Mouse (Mus musculus) hindbrain, postnatal 0 days (tissue): ENCODE results near the gene Fto. TPM values are rescaled to one million over a fixed set of nuclear protein-coding genes. Genes with fewer than 3 reads are reported as not detected.
A peak's percentile ranks its signal among the peaks of the same experiment; 100 is the strongest.

Experiments
- ATAC-seq: fragments of 200-750 bp; cut with Nextera tagmentation; 2 replicates; pipeline ENCODE4 v1.8.0; 2017; ENCODE audit warnings: mild to moderate bottlenecking, moderate TSS enrichment, moderate library complexity
- DNase-seq: peaks from one replicate; pipeline ENCODE4 v3.0.0-alpha.2; 2015; ENCODE audit warnings: low spot score
- H3K27ac ChIP-seq: fragments of 300-500 bp; sonication (generic); 2 replicates; pipeline ENCODE4 v1.5.1; 2014; ENCODE audit warnings: mild to moderate bottlenecking
- H3K27me3 ChIP-seq: fragments of 300-500 bp; sonication (generic); 2 replicates; pipeline ENCODE4 v1.6.1; 2014; ENCODE audit warnings: low read length, mixed read lengths; ENCODE audit not compliant: insufficient read depth
- H3K36me3 ChIP-seq: fragments of 300-500 bp; sonication (generic); 2 replicates; pipeline ENCODE4 v1.6.1; 2014; ENCODE audit warnings: low read length, mixed read lengths; ENCODE audit not compliant: insufficient read depth
- H3K4me1 ChIP-seq: fragments of 300-500 bp; sonication (generic); 2 replicates; pipeline ENCODE4 v1.6.1; 2014; ENCODE audit warnings: antibody characterized with exemption, low read length, mixed read lengths; ENCODE audit not compliant: insufficient read depth
- H3K4me2 ChIP-seq: fragments of 300-500 bp; sonication (generic); 2 replicates; pipeline ENCODE4 v1.6.1; 2014; ENCODE audit warnings: low read depth, mild to moderate bottlenecking, low read length, moderate library complexity, mixed read lengths
- H3K4me3 ChIP-seq: fragments of 300-500 bp; sonication (generic); 2 replicates; pipeline ENCODE4 v1.5.1; 2014; ENCODE audit warnings: low read length
- H3K9ac ChIP-seq: fragments of 300-500 bp; sonication (generic); replicated peaks from 2 replicates; pipeline ENCODE4 v1.6.1; 2014; ENCODE audit warnings: mild to moderate bottlenecking, low read length, moderate library complexity, mixed read lengths
- H3K9me3 ChIP-seq: fragments of 300-500 bp; sonication (generic); 2 replicates; pipeline ENCODE4 v1.6.1; 2016; ENCODE audit warnings: low read length, mixed read lengths
- CTCF ChIP-seq: IDR thresholded peaks from 2 replicates; pipeline ENCODE4 v1.5.1; 2016; ENCODE audit warnings: antibody characterized with exemption, control low read depth, low read depth
- WGBS: fragments of 180-500 bp; shearing (Covaris S2); extraction: QIAGEN DNeasy Blood & Tissue Kit; methylation state at CpG from one replicate; pipeline ENCODE4 v1.1.7; 2014; 5-methylcytosine and 5-hydroxymethylcytosine counted together
- polyA plus RNA-seq: library from polyadenylated mRNA; unstranded; fragments of >200 nt; fragmentation: Nextera tagmentation; extraction: Ambion mirVana; gene quantifications from 2 replicates; pipeline ENCODE4 v1.2.1, GENCODE M21; 2015
- total RNA-seq: library from RNA; depleted of rRNA; stranded (reverse); fragments of >200 nt; gene quantifications from 2 replicates; pipeline ENCODE4 v1.2.3, GENCODE M21; 2014

Fto gene
- total and polyA plus RNA-seq, 2 experiments from 2014 or later: 80.7 to 122 TPM

- H3K36me3 ChIP-seq: peaks cover 21% of the 10 kb centered on the region; the same call in 1 of the 2 replicates
- no peak overlapping the region for H3K4me3 ChIP-seq
- H3K9ac ChIP-seq: no peak overlapping the region
- TF ChIP-seq CTCF: no peak
- no peaks in the 10 kb centered on the region for H3K4me1 ChIP-seq
- DNase-seq (no peak), ATAC-seq (no peak)
- no peak overlapping the region for H3K27ac ChIP-seq
- H3K4me2 ChIP-seq: no peak overlapping the region
- H3K9me3 ChIP-seq: no peaks in the 10 kb centered on the region
- 93% methylated on average over 2 of the region's 2 CpGs for WGBS
- no peaks in the 10 kb centered on the region for H3K27me3 ChIP-seq
Observed at GRCm38 (mm10) chr8:91298672-91299071, 14.7 kb upstream of the Fto start.

GRCm38 (mm10) chr8:91304481-91305386, 8.6 kb upstream of the Fto start:
- Histone ChIP-seq H3K9me3 (no peaks in the 10 kb centered on the region), H3K9ac (no peak overlapping the region), H3K4me3 (no peak overlapping the region), H3K4me1 (no peaks in the 10 kb centered on the region), H3K36me3 (peaks cover 17% of the 10 kb centered on the region; the same call in 1 of the 2 replicates), H3K27me3 (no peaks in the 10 kb centered on the region), H3K4me2 (no peak overlapping the region), H3K27ac (no peak overlapping the region)
- no peak for DNase-seq
- ATAC-seq: no peak
- peak; percentile 34 for TF ChIP-seq CTCF
- WGBS: 87% methylated on average over 17 of the region's 17 CpGs

GRCm38 (mm10) chr8:91312342-91312741, 983 bp upstream of the Fto start:
- WGBS: 76% methylated on average over 2 of the region's 2 CpGs
- Histone ChIP-seq H3K4me3 (peak overlapping the region; percentile 77), H3K27me3 (no peaks in the 10 kb centered on the region), H3K36me3 (no peaks in the 10 kb centered on the region), H3K9ac (peak overlapping the region; percentile 80; the same call in 1 of the 2 replicates), H3K27ac (no peak overlapping the region), H3K4me1 (peaks cover 18% of the 10 kb centered on the region), H3K9me3 (no peaks in the 10 kb centered on the region), H3K4me2 (peak overlapping the region; percentile 73)
- no peak for ATAC-seq
- no peak for DNase-seq
- TF ChIP-seq CTCF: no peak

- Histone ChIP-seq H3K27me3 (no peaks in the 10 kb centered on the region), H3K9ac (no peak overlapping the region), H3K36me3 (no peaks in the 10 kb centered on the region), H3K9me3 (no peaks in the 10 kb centered on the region), H3K4me2 (no peak overlapping the region), H3K27ac (no peak overlapping the region), H3K4me3 (no peak overlapping the region), H3K4me1 (peaks cover 18% of the 10 kb centered on the region)
- ATAC-seq (no peak), DNase-seq (no peak)
- TF ChIP-seq CTCF: no peak
- 90% methylated on average over 5 of the region's 5 CpGs for WGBS
Observed at GRCm38 (mm10) chr8:91317567-91318227, 4.4 kb downstream of the Fto start.

- Histone ChIP-seq H3K4me1 (peaks cover 22% of the 10 kb centered on the region), H3K9me3 (no peaks in the 10 kb centered on the region), H3K9ac (no peak overlapping the region), H3K27ac (no peak overlapping the region), H3K4me2 (no peak overlapping the region), H3K4me3 (no peak overlapping the region), H3K36me3 (no peaks in the 10 kb centered on the region), H3K27me3 (no peaks in the 10 kb centered on the region)
- ATAC-seq (no peak), DNase-seq (no peak)
- TF ChIP-seq CTCF: no peak
- WGBS: 82% methylated on average over 7 of the region's 7 CpGs
Observed at GRCm38 (mm10) chr8:91318938-91319729, 5.8 kb downstream of the Fto start.

GRCm38 (mm10) chr8:91323511-91323910, 10.2 kb downstream of the Fto start:
- no peak for TF ChIP-seq CTCF
- no peak for ATAC-seq
- no peaks in the 10 kb centered on the region for H3K27me3 ChIP-seq

More at GRCm38 (mm10) chr8:91323511-91323910, 10.2 kb downstream of the Fto start:
- H3K4me2 ChIP-seq: no peak overlapping the region
- no peak overlapping the region for H3K4me3 ChIP-seq
- no peak overlapping the region for H3K9ac ChIP-seq
- H3K36me3 ChIP-seq: no peaks in the 10 kb centered on the region
- H3K4me1 ChIP-seq: peaks cover 5% of the 10 kb centered on the region; the same call in 1 of the 2 replicates
- H3K27ac ChIP-seq: no peak overlapping the region
- peak; percentile 30 for DNase-seq
- H3K9me3 ChIP-seq: no peaks in the 10 kb centered on the region
- 45% methylated on average over 7 of the region's 7 CpGs for WGBS
